Mouse (Mus musculus) stomach, postnatal 0 days (tissue): ENCODE results near the gene Tdrd3.

Experiments used
- CTCF ChIP-seq: IDR thresholded peaks from 2 replicates; pipeline ENCODE4 v1.5.1; 2016; ENCODE audit warnings: antibody characterized with exemption, low read depth, mild to moderate bottlenecking, moderate library complexity
- EP300 ChIP-seq: optimal IDR thresholded peaks from 2 replicates; pipeline ENCODE3; 2016; ENCODE audit warnings: antibody characterized with exemption

DNA sequence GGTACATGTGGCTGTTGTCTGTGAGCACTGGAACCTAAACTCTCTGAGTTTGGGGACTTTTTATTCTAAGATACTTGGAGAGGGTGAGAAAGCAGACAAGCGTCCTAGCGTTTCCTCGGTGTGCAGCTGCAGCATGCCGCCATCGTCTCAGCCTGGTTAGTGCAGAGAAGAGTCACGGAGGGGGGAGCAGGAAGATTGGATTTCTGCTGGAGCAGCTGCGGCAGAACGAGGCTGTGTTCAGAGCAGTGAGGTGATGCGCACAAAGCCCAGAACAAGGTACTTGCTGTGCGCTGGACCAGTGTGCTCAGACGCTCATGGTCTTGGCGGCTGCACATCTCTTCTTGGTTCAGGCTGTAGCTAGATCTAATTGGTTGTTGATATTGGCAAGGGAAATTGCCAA lies 51.1 kb downstream of the Tdrd3 start:
- TF ChIP-seq CTCF (no peak), EP300 (no peak)
